Mouse (Mus musculus) spleen, adult 2 months (tissue): ENCODE data around the gene Hoxa7.

ENCODE experiments used
- CTCF ChIP-seq: fragments of 200-500 bp; IDR thresholded peaks from 2 replicates; pipeline ENCODE4 v1.5.1; 2011; ENCODE audit warnings: mild to moderate bottlenecking, inconsistent platforms; ENCODE audit not compliant: insufficient read depth, insufficient read length, insufficient replicate concordance; ENCODE audit errors: extremely low read depth
- POLR2A ChIP-seq: fragments of 200-500 bp; IDR thresholded peaks from 2 replicates; pipeline ENCODE4 v1.6.1; 2011; ENCODE audit warnings: low read depth, low read length, inconsistent platforms

- TF ChIP-seq CTCF (no peak), POLR2A (no peak)
These were observed 9.7 kb downstream of the Hoxa7 start for GRCm38 (mm10) chr6:52211961-52212360.
